Mouse (Mus musculus): ENCODE measurements at regions not wholly inside any gene's neighbourhood (a gene's known extent, or its start where the extent isn't known, plus 50 kb on each side); places are given as distances from the start of the nearest gene placed in this dataset.

GRCm38 (mm10) chr2:75149562-75149961 is 324.0 kb downstream of the Mtx2 start:
- TF ChIP-seq CTCF (IDR thresholded peaks at IDR 0.05; ENCODE audit: low read depth) (no peak), EP300 (optimal IDR thresholded peaks at IDR 0.05) (no peak)

All from stomach, postnatal 0 days (tissue).